Mouse (Mus musculus) induced T-regulatory cell, adult 2 months (primary cell): ENCODE data around the gene Cntn1.
"Not testable (repeated sequence)": the region's sequence is repeated elsewhere in the genome, so short reads cannot be mapped to it uniquely, and the experiment has no call there.

ENCODE experiments used
- DNase-seq: peaks from one replicate; pipeline ENCODE4 v3.0.0-alpha.2; 2012; ENCODE audit warnings: low read depth

Cntn1 gene

DNA sequence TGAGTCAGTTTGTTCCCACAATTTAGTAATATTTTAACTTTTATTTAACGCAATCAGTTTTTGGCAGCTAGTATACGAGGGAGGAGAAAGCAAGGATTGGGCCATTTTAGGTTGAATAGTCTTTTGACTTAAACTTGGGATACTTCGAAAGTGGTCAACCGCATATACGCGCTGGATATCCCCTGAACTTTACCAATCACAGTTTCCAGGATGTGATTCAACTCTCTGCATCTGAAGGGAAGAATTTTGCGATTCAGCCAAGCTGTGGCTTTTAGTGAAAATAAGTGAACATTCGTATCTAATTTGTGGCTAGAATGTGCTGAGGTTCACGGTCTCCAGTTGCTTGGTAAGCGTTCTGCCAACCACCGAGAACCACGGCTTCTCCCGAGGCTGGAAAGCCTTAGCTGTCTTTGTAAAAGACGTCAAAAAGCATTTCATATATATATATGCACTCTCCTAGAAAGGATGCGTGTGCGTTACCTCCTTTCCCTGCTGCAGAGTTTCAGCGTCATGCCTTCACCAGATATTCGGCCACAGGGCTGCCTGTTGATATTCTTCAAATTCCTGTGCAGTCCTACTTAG is 217.9 kb downstream of the Cntn1 start:
- no peak for DNase-seq

DNA sequence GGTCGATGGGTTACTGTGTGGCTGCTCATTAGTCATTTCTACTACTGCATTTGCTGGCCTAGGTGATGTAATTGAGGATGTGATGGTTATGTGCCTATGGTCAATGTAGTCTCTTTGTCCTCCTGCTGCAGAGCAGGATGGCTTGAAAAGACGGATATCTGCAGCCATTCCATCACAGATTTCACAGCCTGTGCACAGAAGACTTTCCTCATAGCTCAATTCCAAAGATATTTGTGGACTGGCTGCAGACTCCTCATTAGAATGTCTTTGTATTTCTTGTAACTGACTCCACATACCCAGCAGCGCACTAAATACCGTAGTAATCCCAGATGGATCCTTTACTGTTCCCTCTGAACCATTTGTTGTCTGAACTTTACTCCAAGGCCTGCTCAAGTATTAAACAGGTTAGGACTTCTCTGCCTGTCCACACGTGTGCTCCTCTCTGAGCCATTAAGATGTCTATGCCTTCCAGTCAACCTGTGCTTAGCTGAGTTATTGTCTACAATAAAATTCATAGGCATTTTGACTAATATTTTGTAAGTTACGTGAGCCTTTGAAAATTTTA is 220.9 kb downstream of the Cntn1 start:
- DNase-seq, result no peak

GRCm38 (mm10) chr15:92276826-92277225 is 225.9 kb downstream of the Cntn1 start:
- DNase-seq, result no peak

GRCm38 (mm10) chr15:92277984-92278383 is 227.0 kb downstream of the Cntn1 start:
- DNase-seq, result no peak

DNA sequence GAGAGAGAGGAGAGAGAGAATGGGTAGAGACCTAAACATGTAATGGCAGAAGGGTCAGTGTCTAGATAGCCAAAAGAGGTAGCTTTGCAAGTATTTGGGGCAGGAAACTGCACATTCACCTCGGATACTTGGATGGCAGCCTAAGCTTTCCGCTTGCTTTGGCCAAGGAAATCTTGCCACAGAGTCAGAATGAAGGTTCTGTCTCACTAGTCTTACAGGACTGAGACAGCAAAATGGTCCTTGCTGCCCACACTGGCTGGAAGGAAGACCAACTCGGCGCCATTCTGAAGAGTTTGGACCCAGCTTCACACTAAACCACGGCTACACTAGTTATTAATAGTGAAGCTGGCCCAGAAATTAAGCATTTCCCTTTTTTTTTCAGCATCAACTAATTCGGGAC is 230.0 kb downstream of the Cntn1 start:
- no peak for DNase-seq

DNA sequence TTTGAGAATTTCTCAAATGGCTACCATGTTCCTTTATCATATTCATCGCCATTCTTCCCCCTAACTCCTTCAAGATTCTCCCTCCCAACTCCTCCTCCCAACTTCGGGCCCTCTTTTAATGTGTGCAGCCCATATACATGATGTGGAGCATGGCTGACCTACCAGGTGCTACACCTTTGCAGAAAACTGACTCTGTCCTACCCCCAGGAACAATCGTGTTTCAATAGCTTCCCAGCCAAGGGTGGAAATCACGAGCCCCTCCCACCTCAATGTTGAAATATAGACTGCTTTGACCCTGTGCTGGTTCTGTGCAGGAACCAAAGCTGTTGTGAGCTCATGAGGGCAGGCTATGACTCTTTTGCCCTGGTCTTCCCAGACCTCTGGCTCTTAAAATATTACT is 236.7 kb downstream of the Cntn1 start:
- no peak for DNase-seq

DNA sequence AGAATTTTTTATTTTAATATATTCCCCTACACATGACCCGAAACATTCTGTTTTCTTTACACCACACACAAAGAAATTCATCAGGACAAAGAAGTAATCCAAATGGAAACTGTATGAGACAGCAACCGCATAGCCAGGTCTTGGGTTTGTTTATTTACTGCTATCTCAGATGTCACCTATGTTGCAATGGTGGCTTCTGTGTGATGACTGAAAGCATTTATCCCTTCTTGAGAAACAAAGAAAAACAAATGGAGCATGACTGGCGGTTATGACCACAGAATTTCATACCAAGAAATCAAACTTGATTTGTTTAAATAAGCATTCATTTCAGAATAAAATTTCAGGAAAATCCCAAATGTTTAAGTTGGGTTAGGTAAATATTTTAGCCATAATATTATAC is 245.5 kb downstream of the Cntn1 start:
- DNase-seq, result no peak

DNA sequence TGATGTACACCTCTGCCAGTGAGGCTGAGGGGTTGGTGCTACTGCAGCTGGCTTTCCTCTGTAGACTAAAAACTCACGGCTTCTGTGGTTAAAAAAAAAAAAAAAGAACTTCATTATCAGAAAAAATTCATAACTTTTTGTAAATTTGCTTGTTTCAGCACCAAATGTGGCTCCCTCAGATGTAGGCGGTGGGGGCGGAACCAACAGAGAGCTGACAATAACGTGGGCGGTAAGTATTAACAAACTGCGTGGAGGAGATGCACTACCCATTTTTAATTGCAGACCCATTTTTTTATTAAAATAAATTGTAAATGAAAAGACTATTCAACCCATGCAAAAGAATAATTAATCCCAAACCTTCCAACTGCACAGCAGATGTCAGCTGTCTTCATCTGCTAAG is 251.8 kb downstream of the Cntn1 start:
- no peak for DNase-seq

DNA sequence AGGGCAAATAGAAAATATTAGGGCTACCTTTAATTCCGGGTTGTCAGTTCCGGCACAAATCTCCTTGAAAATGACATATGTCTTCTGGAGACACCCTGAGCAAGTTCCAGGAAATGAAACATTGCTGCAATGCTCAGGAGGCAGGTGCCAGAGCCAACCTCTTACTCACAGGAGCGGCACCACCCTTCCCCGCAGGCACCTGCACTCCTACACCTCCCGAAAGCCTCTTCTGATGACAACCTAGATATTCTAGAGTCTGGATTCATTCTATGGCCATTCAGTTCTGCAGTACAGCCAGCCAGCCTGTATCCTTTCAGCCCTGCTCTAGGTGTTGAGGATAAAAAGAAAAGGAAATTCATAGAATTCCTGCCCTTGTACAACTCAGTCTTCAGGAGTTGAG is 253.3 kb downstream of the Cntn1 start:
- DNase-seq, result no peak

GRCm38 (mm10) chr15:92321959-92322358 is 271.0 kb downstream of the Cntn1 start:
- no peak for DNase-seq

- DNase-seq, result no peak
Measured at GRCm38 (mm10) chr15:92327111-92327510, 276.1 kb downstream of the Cntn1 start.

GRCm38 (mm10) chr15:92340253-92340652 is 289.3 kb downstream of the Cntn1 start:
- DNase-seq, result no peak

- DNase-seq, result no peak
Measured at GRCm38 (mm10) chr15:92341424-92341823, 290.5 kb downstream of the Cntn1 start.

DNA sequence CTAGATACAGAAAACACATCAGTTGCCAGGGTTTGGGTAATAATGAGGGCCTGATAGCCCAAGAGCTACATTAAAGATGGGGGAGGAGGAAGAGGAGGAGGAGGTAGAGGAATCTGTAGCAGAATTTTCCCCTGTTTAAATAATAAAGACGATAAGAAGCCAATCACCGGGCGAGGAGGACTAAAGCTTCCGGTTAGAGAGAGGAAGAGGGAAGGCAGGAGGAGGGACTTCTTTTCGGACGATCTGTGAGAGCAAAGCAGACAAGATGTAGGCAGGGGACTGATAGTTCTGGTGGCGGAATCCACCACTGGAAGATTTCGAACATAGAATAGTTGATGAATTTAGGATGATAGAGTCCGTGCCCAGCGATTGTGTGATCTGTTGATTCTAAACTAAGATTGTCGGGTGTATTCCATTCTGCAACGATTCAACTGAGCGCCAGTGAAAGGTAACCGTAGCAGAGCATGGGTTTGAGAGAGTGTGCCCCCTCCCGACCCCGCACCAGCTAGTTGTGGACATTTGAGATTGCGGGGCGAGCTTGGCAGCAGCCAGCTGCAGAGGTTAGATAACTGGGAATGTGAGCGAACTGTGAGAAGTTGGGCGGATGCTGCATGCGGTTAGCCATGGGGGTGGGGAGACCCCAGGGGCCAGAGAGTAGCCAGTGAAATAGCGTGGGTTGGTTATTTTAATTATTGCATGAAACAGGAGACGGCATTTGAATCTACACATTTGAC is 293.3 kb downstream of the Cntn1 start:
- DNase-seq, result peak; percentile 1

DNA sequence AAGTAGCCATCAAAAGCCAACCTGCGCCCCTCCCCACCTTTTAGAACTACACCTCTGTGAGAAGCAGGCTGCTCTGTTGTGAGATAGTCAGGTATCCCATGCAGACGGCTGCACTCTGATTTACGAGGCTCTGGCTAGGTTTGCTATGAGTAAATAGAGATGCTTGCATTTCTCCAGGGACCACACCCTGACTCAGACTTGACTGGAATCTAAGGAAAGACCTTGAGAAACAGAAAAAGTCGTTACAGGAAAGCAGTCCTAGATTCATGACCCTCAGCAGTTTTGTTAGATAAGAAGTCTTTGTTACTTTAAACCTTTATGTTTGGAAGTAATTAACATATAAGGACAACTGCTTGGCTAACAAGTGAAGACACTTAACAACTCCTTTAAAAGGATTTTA is 296.5 kb downstream of the Cntn1 start:
- no peak for DNase-seq

DNA sequence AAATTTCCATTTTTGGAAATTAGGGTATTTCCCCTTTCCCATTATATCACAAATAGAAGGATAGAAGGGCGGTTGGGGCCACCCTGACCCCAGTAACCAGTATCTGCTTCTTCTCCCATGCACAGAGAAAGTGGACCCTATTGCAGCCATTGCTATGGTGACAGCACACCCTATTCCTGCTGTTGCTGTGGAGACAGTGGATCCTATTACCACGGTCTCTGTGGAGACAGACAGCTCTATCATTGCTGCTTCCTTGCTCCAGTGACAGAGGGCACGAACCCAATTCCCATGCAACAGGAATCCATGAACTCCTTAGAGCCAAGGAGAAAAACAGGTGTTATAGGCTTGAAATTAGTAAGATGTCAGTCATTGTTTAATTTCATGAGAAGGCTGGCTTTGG is 296.9 kb downstream of the Cntn1 start:
- no peak for DNase-seq

- DNase-seq, result not testable (repeated sequence)
Measured at GRCm38 (mm10) chr15:92348453-92348852, 297.5 kb downstream of the Cntn1 start.

DNA sequence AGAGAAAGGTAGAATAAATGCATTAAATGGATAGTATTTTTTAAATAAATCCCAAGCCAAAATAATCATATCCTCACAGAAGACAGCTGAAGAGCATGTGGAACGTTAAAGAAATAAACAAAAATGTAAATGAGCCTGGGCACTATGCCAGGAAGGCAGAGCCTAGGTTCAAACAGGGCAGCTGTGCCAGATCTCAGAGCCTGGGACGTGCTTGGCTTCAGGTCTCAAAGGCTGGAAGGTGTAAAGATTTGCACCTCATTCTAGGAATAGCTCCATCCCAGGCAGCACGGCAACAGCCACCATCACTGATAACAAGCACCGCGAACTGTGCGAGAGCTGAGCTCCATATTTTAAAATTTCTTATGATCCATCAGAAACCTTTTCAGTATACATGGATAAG is 313.2 kb downstream of the Cntn1 start:
- no peak for DNase-seq

- no peak for DNase-seq
Measured at GRCm38 (mm10) chr15:92364592-92364991, 313.6 kb downstream of the Cntn1 start.
